Mouse (Mus musculus) fat pad, adult 2 months (tissue): ENCODE data around the gene Uts2r.

Experiments
- DNase-seq: peaks from one replicate; pipeline ENCODE4 v3.0.0-alpha.2; 2011; ENCODE audit warnings: low read depth, low spot score; ENCODE audit errors: extremely low read depth

Uts2r gene

GRCm38 (mm10) chr11:121159971-121160370 is at the start of gene Uts2r:
Gene Uts2r (plus strand): TSS chr11:121160271.
- DNase-seq: no peak

- no peak for DNase-seq
Observed at GRCm38 (mm10) chr11:121111051-121111450, 49.0 kb upstream of the Uts2r start.

- no peak for DNase-seq
Observed at GRCm38 (mm10) chr11:121111601-121112000, 48.5 kb upstream of the Uts2r start.

- no peak for DNase-seq
Observed at GRCm38 (mm10) chr11:121112091-121112775, 47.8 kb upstream of the Uts2r start.

- no peak for DNase-seq
Observed at GRCm38 (mm10) chr11:121118106-121118505, 42.0 kb upstream of the Uts2r start.

GRCm38 (mm10) chr11:121118577-121118976 is 41.5 kb upstream of the Uts2r start, which contains the start of gene Tex19.2:
Gene Tex19.2 (minus strand): TSS chr11:121118677.
- no peak for DNase-seq

- DNase-seq: no peak
Observed at GRCm38 (mm10) chr11:121121151-121121550, 38.9 kb upstream of the Uts2r start.

- DNase-seq: no peak
Observed at GRCm38 (mm10) chr11:121122024-121122670, 37.9 kb upstream of the Uts2r start.

GRCm38 (mm10) chr11:121123438-121123837 is 36.6 kb upstream of the Uts2r start:
- no peak for DNase-seq

GRCm38 (mm10) chr11:121125522-121126172 is 34.4 kb upstream of the Uts2r start:
- DNase-seq: no peak

GRCm38 (mm10) chr11:121126395-121126794 is 33.7 kb upstream of the Uts2r start:
- DNase-seq: no peak

GRCm38 (mm10) chr11:121127441-121127840 is 32.6 kb upstream of the Uts2r start:
- no peak for DNase-seq

GRCm38 (mm10) chr11:121129616-121130015 is 30.5 kb upstream of the Uts2r start:
- no peak for DNase-seq

- no peak for DNase-seq
Observed at GRCm38 (mm10) chr11:121134600-121134999, 25.5 kb upstream of the Uts2r start.

GRCm38 (mm10) chr11:121137682-121138081 is 22.4 kb upstream of the Uts2r start:
- no peak for DNase-seq

GRCm38 (mm10) chr11:121138732-121139131 is 21.3 kb upstream of the Uts2r start:
- DNase-seq: no peak

GRCm38 (mm10) chr11:121143325-121144015 is 16.6 kb upstream of the Uts2r start:
- DNase-seq: peak; percentile 16

- DNase-seq: no peak
Observed at GRCm38 (mm10) chr11:121145865-121146264, 14.2 kb upstream of the Uts2r start, which contains the start of gene Tex19.1. Gene Tex19.1 (plus strand): TSS chr11:121146143.

- no peak for DNase-seq
Observed at GRCm38 (mm10) chr11:121148193-121148592, 11.9 kb upstream of the Uts2r start.

GRCm38 (mm10) chr11:121154203-121154602 is 5.9 kb upstream of the Uts2r start:
- DNase-seq: no peak

GRCm38 (mm10) chr11:121156411-121156891 is 3.6 kb upstream of the Uts2r start:
- no peak for DNase-seq
